Mouse (Mus musculus) embryonic facial prominence, embryonic 10.5 days (tissue): ENCODE measurements around the gene Ptprk. TPM values are rescaled to one million over a fixed set of nuclear protein-coding genes. Genes with fewer than 3 reads are reported as not detected.

Experiments used
- DNase-seq: peaks from one replicate; pipeline ENCODE4 v3.0.0-alpha.2; 2017; ENCODE audit warnings: low spot score
- H3K27ac ChIP-seq: fragments of 300-500 bp; sonication (generic); replicated peaks from 2 replicates; pipeline ENCODE4 v1.5.1; 2016; ENCODE audit warnings: mild to moderate bottlenecking
- H3K27me3 ChIP-seq: fragments of 300-500 bp; sonication (generic); replicated peaks from 2 replicates; pipeline ENCODE4 v1.6.1; 2016; ENCODE audit warnings: low read depth, mild to moderate bottlenecking; ENCODE audit not compliant: poor library complexity, severe bottlenecking
- H3K36me3 ChIP-seq: fragments of 300-500 bp; sonication (generic); replicated peaks from 2 replicates; pipeline ENCODE4 v1.6.1; 2016; ENCODE audit warnings: mild to moderate bottlenecking, moderate library complexity
- H3K4me1 ChIP-seq: fragments of 300-500 bp; sonication (generic); 2 replicates; pipeline ENCODE4 v1.6.1; 2016
- H3K4me3 ChIP-seq: fragments of 300-500 bp; sonication (generic); 2 replicates; pipeline ENCODE4 v1.5.1; 2016; ENCODE audit warnings: mild to moderate bottlenecking, moderate library complexity
- H3K9me3 ChIP-seq: fragments of 300-500 bp; sonication (generic); 2 replicates; pipeline ENCODE4 v1.6.1; 2016; ENCODE audit warnings: mild to moderate bottlenecking
- WGBS: fragments of 180-500 bp; shearing (Covaris S2); methylation state at CpG from one replicate; pipeline ENCODE4 v1.1.7; 2016; 5-methylcytosine and 5-hydroxymethylcytosine counted together
- polyA plus RNA-seq: library from polyadenylated mRNA; unstranded; fragments of >200 nt; fragmentation: Nextera tagmentation; extraction: Ambion mirVana; gene quantifications from 2 replicates; pipeline ENCODE4 v1.2.1, GENCODE M21; 2016

The Ptprk gene
- polyA plus RNA-seq, 1 experiment from 2014 or later: 48.2 TPM

GRCm38 (mm10) chr10:28566828-28567227 lies 492.2 kb downstream of the Ptprk start:
- H3K4me3 ChIP-seq: no peak overlapping the region
- H3K36me3 ChIP-seq: peaks cover 5% of the 10 kb centered on the region; the same call in 1 of the 2 replicates
- WGBS: 89% methylated on average over 2 of the region's 2 CpGs
- no peak for DNase-seq
- no peaks in the 10 kb centered on the region for H3K9me3 ChIP-seq
- no peak overlapping the region for H3K27ac ChIP-seq
- no peaks in the 10 kb centered on the region for H3K4me1 ChIP-seq
- no peaks in the 10 kb centered on the region for H3K27me3 ChIP-seq

- no peak overlapping the region for H3K27ac ChIP-seq
- H3K27me3 ChIP-seq: no peaks in the 10 kb centered on the region
- peaks cover 5% of the 10 kb centered on the region; the same call in 1 of the 2 replicates for H3K36me3 ChIP-seq
- no peaks in the 10 kb centered on the region for H3K4me1 ChIP-seq
- WGBS: 89% methylated on average over 3 of the region's 3 CpGs
- no peak for DNase-seq
- no peaks in the 10 kb centered on the region for H3K9me3 ChIP-seq
- H3K4me3 ChIP-seq: no peak overlapping the region
Observed at GRCm38 (mm10) chr10:28567441-28567840, 492.8 kb downstream of the Ptprk start.

GRCm38 (mm10) chr10:28568047-28568446 lies 493.4 kb downstream of the Ptprk start:
- Histone ChIP-seq H3K4me1 (no peaks in the 10 kb centered on the region), H3K27me3 (no peaks in the 10 kb centered on the region), H3K36me3 (peaks cover 5% of the 10 kb centered on the region; the same call in 1 of the 2 replicates), H3K9me3 (no peaks in the 10 kb centered on the region), H3K4me3 (no peak overlapping the region), H3K27ac (no peak overlapping the region)
- WGBS: 90% methylated on average over 5 of the region's 5 CpGs
- DNase-seq: no peak

- no peaks in the 10 kb centered on the region for H3K27me3 ChIP-seq
- 87% methylated on average over 5 of the region's 5 CpGs for WGBS
Observed at GRCm38 (mm10) chr10:28579596-28579995, 505.0 kb downstream of the Ptprk start.

GRCm38 (mm10) chr10:28586565-28587138 lies 512.0 kb downstream of the Ptprk start:
- Histone ChIP-seq H3K27ac (no peak overlapping the region), H3K27me3 (no peaks in the 10 kb centered on the region), H3K36me3 (peaks cover 12% of the 10 kb centered on the region), H3K4me1 (no peaks in the 10 kb centered on the region), H3K4me3 (no peak overlapping the region), H3K9me3 (no peaks in the 10 kb centered on the region)
- 65% methylated on average over 4 of the region's 4 CpGs for WGBS
- no peak for DNase-seq

More at GRCm38 (mm10) chr10:28579596-28579995, 505.0 kb downstream of the Ptprk start:
- no peak overlapping the region for H3K27ac ChIP-seq
- peaks cover 7% of the 10 kb centered on the region for H3K36me3 ChIP-seq
- no peaks in the 10 kb centered on the region for H3K4me1 ChIP-seq
- DNase-seq: no peak
- H3K9me3 ChIP-seq: no peaks in the 10 kb centered on the region
- no peak overlapping the region for H3K4me3 ChIP-seq

GRCm38 (mm10) chr10:28588401-28588800 lies 513.8 kb downstream of the Ptprk start:
- WGBS: 91% methylated on average over 4 of the region's 4 CpGs
- H3K4me3 ChIP-seq: no peak overlapping the region

GRCm38 (mm10) chr10:28590822-28591221 lies 516.2 kb downstream of the Ptprk start:
- H3K36me3 ChIP-seq: peaks cover 20% of the 10 kb centered on the region
- 89% methylated on average over 3 of the region's 3 CpGs for WGBS
- no peak overlapping the region for H3K27ac ChIP-seq
- no peak overlapping the region for H3K4me3 ChIP-seq
- no peak for DNase-seq
- H3K9me3 ChIP-seq: no peaks in the 10 kb centered on the region
- H3K4me1 ChIP-seq: no peaks in the 10 kb centered on the region
- H3K27me3 ChIP-seq: no peaks in the 10 kb centered on the region

More at GRCm38 (mm10) chr10:28588401-28588800, 513.8 kb downstream of the Ptprk start:
- H3K36me3 ChIP-seq: peaks cover 20% of the 10 kb centered on the region
- no peak for DNase-seq
- H3K9me3 ChIP-seq: no peaks in the 10 kb centered on the region
- H3K4me1 ChIP-seq: no peaks in the 10 kb centered on the region
- H3K27me3 ChIP-seq: no peaks in the 10 kb centered on the region
- H3K27ac ChIP-seq: no peak overlapping the region

GRCm38 (mm10) chr10:28593566-28594292 lies 519.1 kb downstream of the Ptprk start:
- Histone ChIP-seq H3K4me3 (no peak overlapping the region), H3K9me3 (no peaks in the 10 kb centered on the region), H3K27ac (no peak overlapping the region), H3K36me3 (peaks cover 20% of the 10 kb centered on the region), H3K4me1 (no peaks in the 10 kb centered on the region), H3K27me3 (no peaks in the 10 kb centered on the region)
- WGBS: 64% methylated on average over 3 of the region's 4 CpGs
- no peak for DNase-seq

- 96% methylated on average over 3 of the region's 3 CpGs for WGBS
- Histone ChIP-seq H3K4me3 (no peak overlapping the region), H3K9me3 (no peaks in the 10 kb centered on the region), H3K36me3 (peaks cover 10% of the 10 kb centered on the region), H3K27ac (no peak overlapping the region), H3K27me3 (no peaks in the 10 kb centered on the region), H3K4me1 (no peaks in the 10 kb centered on the region)
- DNase-seq: no peak
Observed at GRCm38 (mm10) chr10:28596897-28597296, 522.3 kb downstream of the Ptprk start.

GRCm38 (mm10) chr10:28609136-28609535 lies 534.5 kb downstream of the Ptprk start:
- Histone ChIP-seq H3K4me3 (no peak overlapping the region), H3K4me1 (no peaks in the 10 kb centered on the region), H3K36me3 (no peaks in the 10 kb centered on the region), H3K27ac (no peak overlapping the region), H3K9me3 (no peaks in the 10 kb centered on the region), H3K27me3 (no peaks in the 10 kb centered on the region)
- DNase-seq: no peak
- 83% methylated on average over 3 of the region's 3 CpGs for WGBS

GRCm38 (mm10) chr10:28614396-28614795 lies 539.8 kb downstream of the Ptprk start:
- Histone ChIP-seq H3K9me3 (no peaks in the 10 kb centered on the region), H3K27me3 (no peaks in the 10 kb centered on the region), H3K36me3 (no peaks in the 10 kb centered on the region), H3K27ac (no peak overlapping the region), H3K4me3 (no peak overlapping the region), H3K4me1 (no peaks in the 10 kb centered on the region)
- DNase-seq: no peak
- WGBS: 92% methylated on average over 2 of the region's 2 CpGs

- Histone ChIP-seq H3K27me3 (no peaks in the 10 kb centered on the region), H3K4me3 (no peak overlapping the region), H3K4me1 (no peaks in the 10 kb centered on the region), H3K36me3 (no peaks in the 10 kb centered on the region), H3K27ac (no peak overlapping the region), H3K9me3 (no peaks in the 10 kb centered on the region)
- WGBS: 95% methylated on average over 7 of the region's 7 CpGs
- no peak for DNase-seq
Observed at GRCm38 (mm10) chr10:28617203-28617602, 542.6 kb downstream of the Ptprk start.

- Histone ChIP-seq H3K36me3 (no peaks in the 10 kb centered on the region), H3K27me3 (no peaks in the 10 kb centered on the region), H3K4me3 (no peak overlapping the region), H3K9me3 (no peaks in the 10 kb centered on the region), H3K4me1 (no peaks in the 10 kb centered on the region), H3K27ac (no peak overlapping the region)
- 83% methylated on average over 2 of the region's 2 CpGs for WGBS
- no peak for DNase-seq
Observed at GRCm38 (mm10) chr10:28618002-28618401, 543.4 kb downstream of the Ptprk start.
